Mouse (Mus musculus) left cerebral cortex, postnatal 10 days (tissue): ENCODE results near the gene Fndc3b. TPM values are rescaled to one million over a fixed set of nuclear protein-coding genes. Genes with fewer than 3 reads are reported as not detected.
A peak's percentile ranks its signal among the peaks of the same experiment; 100 is the strongest.
"Not testable (repeated sequence)": the region's sequence is repeated elsewhere in the genome, so short reads cannot be mapped to it uniquely, and the experiment has no call there.

ENCODE experiments used
- DNase-seq, 2 experiments: peaks; one replicate each; pipeline ENCODE4 v3.0.0; 2021 to 2022; ENCODE audit warnings: low spot score in 2 of 2, mixed read lengths in 1 of 2; ENCODE audit errors: extremely low spot score in 1 of 2
- intact Hi-C: fragments of 180-260 bp; cut with DNase I; formaldehyde crosslinking; loops from one replicate; pipeline ENCODE4 v1.15.1; 2025
- total RNA-seq, 2 experiments: library from RNA; stranded (reverse); gene quantifications; 2 replicates each; pipeline ENCODE4 v1.2.3; 2021

Gene Fndc3b
- total RNA-seq, 2 experiments from 2014 or later, result 22.9 to 25.7 TPM

- intact Hi-C loops, result no loop called here
- no peak for DNase-seq
Observed at GRCm38 (mm10) chr3:27427406-27427805, 283.7 kb downstream of the Fndc3b start.

GRCm38 (mm10) chr3:27424049-27424667 lies 286.9 kb downstream of the Fndc3b start:
- intact Hi-C loops, result no loop called here
- DNase-seq, result no peak

DNA sequence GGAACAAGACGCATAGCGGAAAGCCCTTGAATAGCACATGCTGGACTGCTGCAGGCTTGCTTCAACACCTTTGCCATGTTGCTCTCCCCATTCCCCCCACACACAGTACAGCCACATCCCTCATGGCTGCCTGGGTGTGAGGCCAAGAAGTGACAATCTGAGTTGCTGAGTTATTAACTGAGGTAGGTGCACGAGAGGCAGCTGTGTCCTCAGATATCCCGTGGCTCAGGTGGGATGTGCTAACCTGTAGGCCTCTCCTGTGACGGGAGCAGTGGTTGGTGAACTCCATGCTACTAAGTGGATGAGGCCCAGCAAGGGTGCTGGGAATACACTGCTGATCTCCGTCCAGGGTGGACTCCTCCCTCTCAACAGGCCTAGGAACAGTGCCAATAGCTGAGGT lies 288.6 kb downstream of the Fndc3b start:
- DNase-seq, result no peak
- intact Hi-C loops, result no loop called here

DNA sequence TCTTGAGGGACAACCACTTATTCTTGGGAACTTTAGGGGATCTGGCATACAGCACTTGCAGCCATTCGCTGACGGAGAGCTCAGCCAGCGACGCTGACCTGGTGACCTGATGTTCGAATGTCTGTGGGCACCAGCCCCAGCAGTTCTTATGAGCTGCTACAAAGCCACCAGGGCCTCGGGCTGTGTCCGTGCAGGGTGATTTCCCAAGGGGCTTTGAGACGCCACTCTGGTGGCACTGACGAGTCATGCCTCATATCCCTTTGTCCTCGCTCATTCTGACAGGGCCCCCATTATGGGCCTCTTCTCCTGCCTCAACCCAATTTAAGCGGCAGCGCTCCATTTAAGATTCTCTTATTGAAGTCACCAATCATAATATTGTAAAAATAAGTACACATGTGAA lies 289.1 kb downstream of the Fndc3b start:
- intact Hi-C loops, result no loop called here

DNA sequence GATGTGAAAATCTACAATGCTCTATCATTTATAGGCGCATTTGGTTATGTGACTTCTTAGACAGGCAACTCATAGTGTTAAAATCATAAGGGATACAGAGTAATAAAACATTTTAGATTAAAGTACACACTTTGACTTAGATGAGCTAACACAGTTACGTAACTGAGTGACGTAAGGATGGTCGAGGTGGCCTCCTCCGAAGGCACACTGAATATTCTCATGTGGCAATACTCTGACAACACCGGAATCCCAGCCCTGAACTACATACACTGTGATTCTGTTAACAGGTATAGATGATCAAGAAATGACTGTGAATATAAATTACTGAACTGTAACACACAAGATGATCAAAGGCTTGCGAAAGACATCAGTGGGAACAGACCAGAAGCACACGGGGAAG lies 292.5 kb downstream of the Fndc3b start:
- intact Hi-C loops, result no loop called here
- DNase-seq, result no peak

More for the DNA sequence above, 289.1 kb downstream of the Fndc3b start:
- DNase-seq, result no peak

- no peak for DNase-seq
- intact Hi-C loops, result no loop called here
Observed at GRCm38 (mm10) chr3:27416786-27417185, 294.3 kb downstream of the Fndc3b start.

DNA sequence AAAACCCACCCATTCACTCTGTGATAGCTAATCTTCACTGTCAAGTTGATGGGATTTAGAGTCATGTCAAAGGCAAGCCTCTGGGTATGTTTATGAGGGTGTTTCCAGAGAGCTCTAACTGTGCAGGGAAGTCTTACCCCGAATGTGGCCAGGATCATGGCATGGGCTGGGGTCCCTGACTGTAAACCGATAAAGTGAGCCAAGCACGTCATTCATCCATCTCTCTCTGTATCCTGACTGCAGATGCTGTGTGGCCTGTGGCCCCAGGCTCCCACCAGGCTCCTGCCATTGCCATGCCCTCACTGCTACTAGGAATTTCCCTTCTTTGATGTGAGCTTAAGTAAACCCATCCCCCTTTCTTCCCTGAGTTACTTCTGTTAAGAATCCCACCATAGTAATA lies 297.5 kb downstream of the Fndc3b start:
- no peak for DNase-seq
- intact Hi-C loops, result no loop called here

DNA sequence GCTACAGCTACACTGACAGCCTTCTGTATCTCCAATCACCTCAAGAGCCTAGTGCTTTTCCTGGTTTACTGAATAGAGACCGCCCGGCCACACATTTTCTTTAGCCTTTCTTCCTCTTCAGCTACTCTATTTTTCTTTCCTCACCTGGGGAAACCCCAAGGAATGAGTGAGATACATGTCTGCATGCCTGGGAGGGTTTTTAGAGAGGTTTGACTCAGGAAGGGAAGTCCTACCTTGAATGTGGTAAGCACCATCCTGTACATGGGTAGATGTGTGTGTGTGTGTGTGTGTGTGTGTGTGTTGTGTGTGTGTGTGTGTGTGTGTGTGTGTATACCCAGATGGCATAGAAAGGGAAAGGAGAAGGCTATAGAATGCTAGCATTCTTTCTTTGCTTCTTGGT lies 299.8 kb downstream of the Fndc3b start:
- no peak for DNase-seq
- intact Hi-C loops, result no loop called here

- intact Hi-C loops, result no loop called here
- no peak for DNase-seq
Observed at GRCm38 (mm10) chr3:27408564-27408963, 302.5 kb downstream of the Fndc3b start.

- intact Hi-C loops, result no loop called here
- DNase-seq, result no peak
Observed at GRCm38 (mm10) chr3:27406440-27406839, 304.7 kb downstream of the Fndc3b start.

DNA sequence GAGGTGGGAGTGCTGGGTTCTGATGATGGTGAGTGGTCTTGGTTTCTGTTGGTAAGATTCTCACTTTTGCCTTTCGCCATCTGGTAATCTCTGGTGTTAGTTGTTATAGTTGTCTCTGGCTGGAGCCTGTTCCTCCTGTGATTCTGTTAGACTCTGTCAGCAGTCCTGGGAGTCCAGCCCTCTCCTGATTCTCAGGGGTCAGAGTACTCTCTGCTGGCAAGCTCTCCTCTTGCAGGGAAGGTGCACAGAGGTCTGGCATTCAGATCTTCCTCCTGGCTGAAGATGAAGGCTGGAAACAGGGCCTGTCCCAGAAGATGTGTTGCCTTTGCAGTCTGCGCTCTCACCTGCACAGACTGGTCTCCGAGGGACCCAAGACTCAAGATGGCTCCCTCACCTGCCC lies 310.1 kb downstream of the Fndc3b start:
- intact Hi-C loops, result not testable (repeated sequence)

GRCm38 (mm10) chr3:27389923-27390322 lies 321.2 kb downstream of the Fndc3b start:
- intact Hi-C loops, result no loop called here
- DNase-seq, result no peak

More for the DNA sequence above, 310.1 kb downstream of the Fndc3b start:
- not testable (repeated sequence) for DNase-seq

DNA sequence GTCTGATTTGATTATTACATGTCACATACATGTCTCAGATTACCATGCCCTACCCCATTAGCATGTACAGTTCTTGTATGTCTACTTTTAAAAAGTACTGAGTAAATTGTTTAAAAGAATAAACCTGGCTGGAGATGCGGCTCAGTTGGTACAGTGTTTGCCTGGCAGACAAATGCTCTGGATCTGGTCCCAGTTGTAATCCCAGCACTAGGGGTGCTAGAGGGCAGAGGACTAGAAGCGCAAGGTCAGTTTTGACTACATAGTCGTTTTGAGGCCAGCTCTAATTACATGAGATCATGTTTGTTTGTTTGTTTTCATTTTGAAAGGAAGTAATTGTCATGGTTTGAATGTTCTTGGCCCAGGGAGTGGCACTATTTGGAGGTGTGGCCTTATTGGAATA lies 326.3 kb downstream of the Fndc3b start:
- no peak for DNase-seq
- intact Hi-C loops, result no loop called here

GRCm38 (mm10) chr3:27377935-27378334 lies 333.2 kb downstream of the Fndc3b start:
- intact Hi-C loops, result no loop called here
- no peak for DNase-seq

- intact Hi-C loops, result no loop called here
Observed at GRCm38 (mm10) chr3:27374396-27374795, 336.7 kb downstream of the Fndc3b start.

GRCm38 (mm10) chr3:27371725-27372650 lies 339.1 kb downstream of the Fndc3b start:
- DNase-seq, result peak in 1 of 2 experiments; percentile 31
- intact Hi-C loops, result no loop called here

More at GRCm38 (mm10) chr3:27374396-27374795, 336.7 kb downstream of the Fndc3b start:
- no peak for DNase-seq

DNA sequence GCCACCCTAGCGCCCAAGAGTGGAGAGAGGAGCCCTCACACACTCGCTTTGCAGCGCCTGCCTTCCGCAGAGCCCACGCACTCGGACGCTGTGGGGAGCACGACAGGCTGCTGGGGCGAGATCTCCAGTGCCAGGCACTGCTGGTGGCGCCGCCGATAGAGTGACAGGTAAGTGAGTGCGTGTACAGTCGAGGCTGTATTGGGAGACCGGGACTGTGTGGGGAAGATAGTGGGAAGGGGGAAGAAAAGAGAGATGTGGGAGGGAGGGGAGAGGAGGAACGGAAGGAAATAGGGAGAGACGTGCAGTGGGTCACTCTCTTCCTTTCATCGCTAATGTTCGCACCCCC lies 339.9 kb downstream of the Fndc3b start, which contains the start of gene Ghsr:
Ghsr (plus strand) TSS at position 76 of the 346 bp plus-strand sequence.
- intact Hi-C loops, result no loop called here
- peak in 1 of 2 experiments; percentile 22 for DNase-seq

- DNase-seq, result no peak
- intact Hi-C loops, result no loop called here
Observed at GRCm38 (mm10) chr3:27370582-27371275, 340.4 kb downstream of the Fndc3b start.

DNA sequence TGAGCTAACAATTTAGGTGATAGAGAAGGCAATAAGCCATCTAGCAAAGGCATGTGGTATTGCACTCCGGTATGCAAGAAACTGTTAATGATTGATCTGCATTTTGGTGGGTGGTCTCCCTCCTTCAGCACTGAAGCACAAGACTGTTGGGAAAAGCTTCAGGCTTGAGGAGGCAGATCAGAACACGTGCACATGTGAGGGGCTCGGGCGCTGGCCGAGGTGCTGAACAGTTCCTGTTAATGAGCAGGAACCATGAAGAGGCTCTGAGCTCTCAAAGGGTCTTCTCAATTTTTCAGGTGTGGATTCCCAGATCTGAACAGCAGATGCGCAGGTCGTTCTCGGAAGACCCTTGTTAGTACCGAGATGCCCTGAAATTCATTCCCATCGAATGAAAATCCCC lies 341.0 kb downstream of the Fndc3b start:
- DNase-seq, result peak in 1 of 2 experiments; percentile 30
- intact Hi-C loops, result no loop called here
